Mouse (Mus musculus) frontal cortex, postnatal 14 days (tissue): ENCODE data around the gene Rnf114.

Experiments used
- DNase-seq, 2 experiments: peaks; one replicate each; pipeline ENCODE4 v3.0.0; 2022; ENCODE audit warnings: low spot score in 2 of 2

Rnf114 gene

DNA sequence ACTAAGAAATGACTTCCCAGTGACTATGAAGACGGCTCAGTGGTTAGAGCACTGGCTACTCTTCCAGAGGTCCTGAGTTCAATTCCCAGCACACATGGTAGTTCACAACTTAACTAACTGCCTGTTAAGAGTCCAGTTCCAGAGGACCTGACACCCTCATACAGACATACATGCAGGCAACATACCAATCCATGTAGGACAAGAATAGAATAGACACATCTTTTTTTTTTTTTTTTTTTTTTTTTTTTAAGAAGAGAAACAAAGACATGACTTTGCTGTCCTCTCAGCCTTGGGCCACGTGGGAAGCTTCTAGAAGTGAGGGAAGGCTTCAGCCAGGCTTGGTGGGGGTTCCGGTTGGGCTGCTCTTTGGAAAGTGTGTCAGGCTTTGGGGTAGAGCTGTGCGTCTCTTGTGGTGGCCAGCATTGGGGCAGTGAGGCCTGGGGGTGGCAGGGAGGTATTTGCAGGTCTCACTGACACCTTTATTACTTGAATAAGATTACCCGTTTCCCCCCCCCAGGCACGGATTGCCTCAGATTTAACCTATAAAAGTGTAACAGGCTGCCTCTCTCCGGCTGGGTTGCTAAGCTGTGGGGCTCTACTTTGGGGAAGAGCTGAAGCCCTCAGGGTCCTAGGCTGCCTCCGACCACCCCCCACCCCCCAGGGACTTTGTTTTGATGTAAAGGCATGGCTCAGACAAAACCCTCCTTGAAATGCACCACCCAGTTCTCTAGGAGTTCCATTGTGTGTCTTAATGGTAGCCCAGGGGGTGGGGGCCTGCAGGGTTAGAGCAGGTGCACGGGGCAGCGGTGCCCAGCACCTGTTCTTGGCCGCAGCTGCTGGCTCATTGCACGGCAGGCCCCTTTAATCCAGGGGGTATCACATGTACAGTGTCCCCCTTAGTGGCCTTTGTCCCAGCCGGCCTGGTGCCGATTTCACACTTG lies 47.4 kb downstream of the Rnf114 start:
- DNase-seq: no peak

DNA sequence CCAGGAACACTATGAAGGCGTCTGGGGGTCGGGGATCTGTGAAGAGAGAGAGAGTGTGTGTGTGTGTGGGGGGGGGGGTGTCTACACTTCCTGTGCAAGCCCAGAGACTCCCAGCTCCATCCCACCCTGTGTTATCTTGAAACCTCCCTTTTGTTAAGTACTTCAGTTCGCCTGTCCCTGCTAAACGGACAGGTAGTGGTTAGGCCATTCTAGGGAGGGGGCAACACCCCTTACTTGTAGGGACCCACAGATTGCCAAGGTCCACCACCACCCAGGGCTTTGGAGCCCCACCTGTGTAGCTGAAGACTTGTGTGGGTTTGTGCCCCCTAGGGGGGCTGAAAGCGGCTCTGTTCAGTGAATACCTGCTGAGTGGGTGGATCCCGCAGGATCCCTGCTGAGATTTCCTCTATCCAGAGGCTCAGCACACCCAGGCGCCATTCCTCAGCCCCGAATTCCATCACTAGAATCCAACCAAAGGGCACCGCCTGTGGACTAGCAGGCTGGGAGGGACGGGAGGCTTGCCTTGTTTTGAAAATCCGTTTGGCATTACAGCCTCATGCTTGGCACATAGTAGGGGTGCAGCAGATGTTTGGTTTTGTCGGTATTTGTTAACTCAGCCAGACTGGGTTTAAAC lies 48.1 kb downstream of the Rnf114 start:
- no peak for DNase-seq

DNA sequence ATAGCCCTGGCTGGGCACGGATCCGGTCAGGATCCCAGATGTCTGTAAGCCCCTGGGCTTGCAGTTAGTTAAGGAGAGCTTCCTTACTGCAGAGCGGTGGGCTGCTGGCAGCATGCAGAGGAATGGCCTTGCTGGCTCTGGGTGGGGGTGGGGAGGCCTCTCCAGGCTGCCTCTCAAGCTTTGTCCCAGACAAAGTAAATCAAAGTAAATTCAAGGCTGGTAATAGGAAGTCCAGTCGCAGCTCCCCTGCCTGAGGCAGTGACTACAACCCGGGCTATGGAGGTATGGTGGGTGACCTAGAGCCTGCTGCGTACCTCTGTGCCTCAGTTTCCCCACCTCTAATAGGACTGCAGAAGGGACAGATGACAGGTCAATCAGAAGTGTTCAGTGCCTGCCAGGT lies 48.9 kb downstream of the Rnf114 start:
- DNase-seq: no peak

DNA sequence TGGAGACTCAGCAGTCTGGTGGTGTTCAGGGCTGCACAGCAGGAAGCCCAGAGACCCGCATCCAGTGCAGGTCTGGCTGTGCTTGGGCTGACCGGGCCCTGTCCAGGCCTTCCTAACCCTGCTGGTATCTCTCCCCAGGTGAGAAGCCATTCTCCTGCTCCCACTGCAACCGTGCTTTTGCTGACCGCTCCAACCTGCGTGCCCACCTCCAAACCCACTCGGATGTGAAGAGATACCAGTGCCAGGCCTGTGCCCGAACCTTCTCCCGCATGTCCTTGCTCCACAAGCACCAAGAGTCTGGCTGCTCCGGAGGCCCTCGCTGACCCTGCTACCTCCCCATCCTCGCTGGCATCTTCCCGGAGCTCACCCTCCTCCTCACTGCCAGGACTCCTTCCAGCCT lies 49.3 kb downstream of the Rnf114 start:
- DNase-seq: no peak

DNA sequence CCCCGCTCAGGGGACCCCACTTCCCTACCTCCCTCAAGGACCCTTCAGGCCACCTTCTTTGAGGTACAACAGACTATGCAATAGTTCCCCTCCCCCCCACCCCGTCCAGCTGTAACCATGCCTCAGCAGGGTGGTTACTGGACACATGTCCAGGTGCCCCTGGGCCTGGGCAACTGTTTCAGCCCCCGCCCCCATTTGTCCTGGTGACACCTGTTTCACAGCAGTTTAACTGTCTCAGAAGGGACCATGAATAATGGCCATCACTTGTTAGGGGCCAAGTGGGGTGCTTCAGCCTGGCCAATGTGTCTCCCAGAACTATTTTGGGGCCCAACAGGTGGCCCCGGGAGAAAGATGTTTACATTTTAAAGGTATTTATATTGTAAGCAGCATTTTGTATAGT lies 49.9 kb downstream of the Rnf114 start:
- no peak for DNase-seq

DNA sequence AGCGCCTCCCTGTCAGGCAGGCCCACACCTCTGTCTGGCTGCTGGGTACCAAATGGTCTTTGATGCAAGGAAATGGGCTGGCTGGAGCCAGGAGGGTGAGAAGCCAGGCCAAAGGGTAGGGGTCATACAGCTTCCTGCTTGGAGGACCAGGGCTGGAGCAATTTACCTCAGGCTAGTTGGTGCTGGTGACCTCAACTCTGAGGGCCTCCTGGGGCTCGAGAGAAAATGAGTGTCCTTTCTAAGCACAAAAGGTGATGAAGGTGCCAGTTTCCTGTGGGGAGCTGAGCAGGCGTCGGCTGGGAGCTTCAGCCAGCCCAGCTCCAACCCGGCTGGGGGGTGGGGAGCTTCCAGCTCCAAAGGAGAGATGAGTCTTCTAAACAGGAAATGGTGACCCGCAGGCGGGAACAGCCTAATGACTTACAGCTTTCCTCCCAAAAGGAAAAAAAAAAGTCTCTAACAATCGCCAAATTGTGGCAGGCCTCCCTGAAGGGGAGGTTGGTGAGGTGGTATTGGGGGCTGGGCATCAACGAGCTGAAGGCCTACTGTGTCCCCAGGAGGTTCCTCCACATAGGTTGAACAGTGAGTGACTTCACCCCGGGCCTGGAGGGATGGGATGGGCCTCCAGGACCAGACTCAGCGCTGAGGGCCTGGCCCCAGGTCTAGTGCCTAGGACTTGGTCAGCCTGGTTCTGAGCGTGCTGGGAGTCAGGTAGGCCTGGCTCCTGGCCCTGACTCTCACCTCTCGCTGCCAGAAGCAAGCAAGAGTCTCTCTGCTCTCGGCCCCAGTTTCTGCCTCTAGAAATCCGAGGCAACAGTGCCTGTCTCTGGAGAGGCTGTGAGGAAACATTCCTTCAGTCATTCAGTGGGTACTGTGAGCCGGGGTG lies 50.9 kb downstream of the Rnf114 start:
- no peak for DNase-seq

DNA sequence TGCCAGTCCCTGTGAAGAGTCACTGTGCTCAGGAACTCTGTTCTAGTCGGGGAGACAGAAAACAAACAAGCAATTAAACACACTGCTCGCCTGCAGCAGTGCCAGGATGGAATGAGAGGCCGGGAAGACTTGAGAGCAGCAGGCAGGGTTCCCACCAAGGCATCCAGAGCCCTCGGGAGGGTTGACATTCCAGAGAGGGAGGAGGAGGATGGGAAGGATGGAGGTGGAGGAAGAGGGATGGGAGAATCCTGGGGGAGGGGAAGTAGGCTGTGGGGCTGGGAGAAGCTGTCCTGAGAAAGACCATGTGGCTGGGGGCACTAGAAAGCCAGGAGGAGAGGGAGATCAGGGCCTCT lies 51.5 kb downstream of the Rnf114 start:
- no peak for DNase-seq

DNA sequence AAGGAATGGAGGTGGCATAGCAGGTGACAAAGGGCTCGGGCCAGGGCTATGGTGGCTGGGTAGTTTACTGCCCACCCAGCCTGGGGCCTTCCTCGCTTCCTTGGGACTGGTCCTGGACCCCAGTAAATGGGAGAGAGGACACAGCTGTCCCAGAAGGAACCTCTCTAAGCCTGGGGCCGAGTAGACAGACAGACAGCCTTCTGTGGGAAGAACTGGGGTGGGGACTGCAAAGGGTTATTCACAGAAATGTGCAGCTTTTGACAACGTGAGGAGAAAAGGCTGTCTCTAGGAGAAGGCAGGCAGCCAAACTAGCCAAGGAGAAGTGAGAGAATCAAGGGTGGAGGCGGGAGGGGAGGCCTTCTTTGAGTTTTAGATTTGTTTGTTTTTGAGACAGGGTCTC lies 52.0 kb downstream of the Rnf114 start:
- no peak for DNase-seq

DNA sequence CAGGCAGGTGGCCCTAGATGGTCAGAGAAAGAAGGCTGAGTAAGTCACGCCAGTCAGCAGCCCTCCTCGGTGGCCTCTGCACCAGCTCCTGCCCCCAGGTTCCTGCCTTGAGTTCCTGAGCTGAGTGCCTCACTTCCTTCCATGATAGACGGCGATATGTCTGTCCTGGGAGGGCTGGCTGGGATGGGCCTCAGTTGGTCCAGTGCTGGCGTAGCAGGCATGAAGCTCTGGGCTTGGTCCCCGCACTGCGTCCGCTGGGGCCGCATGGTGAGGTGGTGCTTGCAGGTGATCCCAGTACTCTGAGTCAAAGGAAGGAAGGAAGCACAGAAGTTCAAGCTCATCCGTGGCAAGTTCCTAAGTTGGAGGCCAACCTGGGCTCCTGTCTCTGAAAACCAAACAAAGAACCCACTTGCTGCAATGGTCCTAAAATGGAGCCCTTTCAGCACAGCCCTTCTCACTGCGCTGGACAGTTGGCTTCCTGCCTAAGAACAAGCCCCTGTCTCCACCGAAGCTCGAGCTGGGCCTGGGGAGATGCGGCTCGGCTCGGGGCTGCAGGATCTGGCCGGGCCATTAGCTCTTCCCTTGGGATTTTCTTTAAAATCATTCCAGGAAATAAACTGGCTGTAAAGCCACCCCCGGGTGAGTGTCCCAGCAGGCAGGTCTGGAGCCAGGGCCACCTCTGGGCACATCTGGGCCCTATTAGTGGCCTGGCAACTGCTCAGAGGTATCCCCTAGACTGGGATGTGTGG lies 54.2 kb downstream of the Rnf114 start:
- DNase-seq: no peak

DNA sequence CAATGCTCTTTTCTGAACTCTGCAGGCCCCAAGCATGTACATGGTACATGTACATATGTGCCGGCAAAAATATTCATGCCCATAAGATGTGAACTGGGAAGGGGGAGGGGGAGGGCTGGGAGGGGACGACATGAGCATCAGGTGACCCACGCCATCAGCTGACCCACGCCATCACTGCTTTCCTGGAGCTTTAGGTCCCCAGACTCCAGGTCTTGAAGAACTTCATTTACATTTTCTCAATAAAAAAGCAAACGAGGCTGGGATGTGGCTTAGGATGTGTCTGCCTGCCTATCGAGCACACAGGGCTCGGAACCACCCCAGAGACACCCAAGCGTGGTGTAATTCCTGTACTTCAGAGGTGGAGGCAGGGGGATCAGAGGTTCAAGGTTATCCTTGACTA lies 55.0 kb downstream of the Rnf114 start:
- DNase-seq: no peak

DNA sequence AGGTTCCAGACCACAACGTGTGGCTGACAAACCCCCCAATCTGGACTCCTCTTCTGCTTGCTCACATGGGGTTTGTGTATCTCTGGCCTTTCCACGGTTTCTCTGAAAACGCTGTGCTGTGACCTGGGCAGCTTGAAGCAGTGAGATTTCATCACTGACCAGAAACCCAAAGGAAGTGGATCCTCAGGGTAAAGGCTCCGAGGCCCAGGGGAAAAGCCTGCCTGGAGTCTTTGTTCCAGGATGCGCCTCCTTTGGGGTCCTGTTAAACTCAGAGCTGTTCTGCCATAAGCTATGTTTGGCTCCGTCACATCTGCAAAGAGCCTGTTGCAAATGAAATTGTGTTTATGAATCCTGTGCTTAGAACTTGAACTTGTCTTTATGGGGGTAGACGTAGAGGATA lies 56.5 kb downstream of the Rnf114 start:
- no peak for DNase-seq

DNA sequence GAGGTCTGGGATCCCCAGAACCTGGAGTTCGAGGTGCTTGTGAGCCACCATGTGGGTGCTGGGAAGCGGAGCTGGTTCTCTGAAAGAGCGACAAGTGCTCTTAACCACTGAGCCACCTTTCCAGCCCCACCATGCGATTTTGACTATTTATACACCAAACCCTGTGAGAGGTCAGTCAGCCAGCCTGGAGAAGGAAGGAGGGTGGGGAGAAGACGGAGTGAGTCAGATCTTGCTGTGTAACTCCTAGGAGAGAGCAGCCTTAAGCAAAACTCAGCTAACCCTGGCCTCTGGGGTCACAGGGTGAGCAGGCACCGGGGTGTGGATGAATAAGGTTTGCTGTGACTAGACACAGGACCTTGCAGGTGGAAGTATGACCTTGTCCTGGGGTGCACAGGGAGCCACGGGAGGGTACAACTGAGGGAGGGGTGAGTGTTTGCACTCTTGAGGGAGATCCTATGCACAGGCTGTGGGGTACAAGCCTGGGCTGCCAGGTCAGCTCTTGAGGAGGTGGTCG lies 58.0 kb downstream of the Rnf114 start:
- no peak for DNase-seq

DNA sequence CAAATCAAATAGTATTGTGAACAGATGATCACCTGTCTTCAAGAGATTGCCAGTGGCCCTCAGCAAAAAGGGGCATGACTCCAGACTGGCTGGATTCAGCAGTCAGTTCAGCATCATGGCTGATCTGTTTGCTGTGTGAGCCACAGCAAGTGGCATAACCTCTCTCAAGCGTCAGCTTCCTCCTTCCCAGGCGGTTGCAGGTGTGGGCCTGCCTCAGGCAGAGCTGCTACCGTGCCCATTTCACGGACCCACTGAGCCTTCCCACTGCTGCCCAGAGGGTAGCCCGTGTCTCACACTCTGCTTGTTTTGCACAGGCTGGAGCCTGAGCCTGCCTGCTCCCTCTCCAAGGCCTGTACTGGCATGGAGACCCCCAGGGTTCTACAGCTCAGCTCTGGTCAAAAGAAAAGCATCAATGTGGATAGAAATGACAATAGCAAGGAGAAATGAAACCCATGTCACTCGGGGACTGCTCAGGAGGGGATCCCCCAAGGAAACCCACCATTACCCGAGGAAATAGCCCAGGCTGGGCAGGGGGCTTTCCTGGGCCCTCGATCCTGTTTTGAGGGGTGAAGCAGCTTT lies 59.0 kb downstream of the Rnf114 start:
- no peak for DNase-seq

DNA sequence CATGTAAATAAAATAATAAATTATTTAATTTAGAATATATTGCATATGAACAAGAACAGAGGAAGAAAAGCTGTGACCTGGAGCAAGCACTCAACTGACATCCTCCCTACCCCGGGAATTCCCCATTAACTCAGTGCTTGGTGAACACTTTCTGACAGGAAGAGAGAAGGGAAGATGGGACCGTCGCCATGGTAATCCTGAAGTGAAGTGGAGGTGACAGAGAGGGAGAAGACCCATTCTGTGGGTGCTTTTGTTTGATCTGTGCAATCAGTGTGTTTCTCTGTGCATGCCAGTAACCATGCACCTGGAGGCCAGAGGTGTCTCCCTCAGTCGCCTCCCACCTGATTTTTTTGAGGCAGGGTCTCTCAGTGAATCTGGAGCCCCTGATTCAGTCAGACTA lies 59.8 kb downstream of the Rnf114 start:
- DNase-seq: no peak

DNA sequence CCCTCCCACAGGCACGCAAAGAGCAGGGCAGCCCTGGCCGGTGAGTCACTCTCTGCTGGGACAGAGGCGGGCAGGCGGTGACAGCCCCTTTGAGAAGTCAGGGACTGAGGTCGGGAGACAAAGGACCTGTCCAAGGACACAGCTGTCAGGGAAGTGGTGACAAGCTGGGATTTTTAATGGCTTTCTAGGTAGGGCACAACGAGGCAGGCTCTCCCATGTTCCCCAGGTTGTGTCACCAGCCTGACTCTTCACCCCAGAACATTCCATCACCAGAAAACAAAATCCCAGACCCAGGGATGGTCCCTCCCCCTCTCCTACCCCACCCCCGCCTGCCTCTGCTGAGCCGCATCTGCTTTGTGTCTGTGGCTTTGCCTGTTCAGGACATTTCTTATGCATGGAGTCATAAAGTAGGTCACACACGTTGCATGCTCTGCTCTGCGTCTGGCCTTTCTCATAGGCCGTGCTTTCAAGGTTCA lies 60.5 kb downstream of the Rnf114 start:
- DNase-seq: no peak

DNA sequence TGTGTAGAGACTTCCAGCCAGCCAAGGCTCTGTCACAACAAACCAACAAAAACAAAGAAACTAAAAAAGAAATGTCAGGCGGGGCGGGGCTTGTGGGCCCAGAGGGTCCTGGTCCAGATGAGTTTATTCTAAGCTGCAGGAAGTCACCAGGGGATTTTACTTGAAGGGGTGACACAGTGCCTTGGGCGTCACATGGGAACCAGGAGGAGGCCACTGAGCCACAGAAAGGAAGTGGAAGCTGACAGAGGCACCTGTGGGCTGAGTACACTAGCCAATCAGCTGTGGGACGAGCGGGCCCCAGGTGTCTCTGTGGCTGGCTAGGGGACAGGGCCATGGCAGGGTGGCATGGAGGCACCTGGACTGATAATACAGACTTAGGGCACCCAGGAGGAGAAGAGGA lies 63.3 kb downstream of the Rnf114 start:
- DNase-seq: no peak

DNA sequence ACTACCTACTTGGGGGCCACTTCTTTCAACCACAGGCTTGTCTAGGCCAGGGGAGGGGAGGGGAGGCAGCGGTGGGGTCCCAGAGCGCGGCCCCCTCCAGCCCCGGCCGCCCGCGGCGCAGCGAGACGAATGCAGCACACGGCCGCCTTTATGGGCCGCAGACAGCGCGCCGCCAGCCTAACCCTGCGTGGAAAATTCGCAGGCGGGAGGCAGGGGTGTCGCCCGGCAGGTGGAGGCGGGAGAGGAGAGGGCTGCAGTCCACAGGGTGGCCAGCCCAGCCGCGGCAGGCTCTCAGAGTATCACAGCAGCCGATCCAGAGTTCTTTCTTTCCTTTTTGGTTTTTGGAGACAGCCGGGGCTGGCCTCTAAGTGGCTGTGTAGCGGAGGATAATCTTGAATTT lies 67.0 kb downstream of the Rnf114 start:
- DNase-seq: no peak

DNA sequence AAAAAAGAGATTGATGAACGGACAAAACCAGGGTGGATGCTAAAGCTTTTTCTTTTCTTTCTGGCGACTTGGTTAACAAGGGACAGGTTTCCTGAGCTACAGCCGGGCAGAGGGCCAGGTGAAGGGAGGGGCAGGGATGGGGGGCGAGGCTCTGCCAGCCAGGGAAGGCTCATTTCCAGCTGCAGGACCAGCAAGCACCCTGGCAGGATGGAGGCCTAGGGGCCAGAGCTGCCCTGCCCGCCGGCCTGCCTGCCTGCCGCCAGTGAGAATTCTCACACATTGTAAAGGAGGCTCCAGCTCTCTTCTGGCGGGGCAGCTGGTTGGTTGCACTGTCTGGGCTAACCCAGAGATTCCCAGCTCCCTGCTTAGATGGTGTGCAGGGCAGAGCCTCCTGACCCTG lies 69.7 kb downstream of the Rnf114 start:
- DNase-seq: no peak

DNA sequence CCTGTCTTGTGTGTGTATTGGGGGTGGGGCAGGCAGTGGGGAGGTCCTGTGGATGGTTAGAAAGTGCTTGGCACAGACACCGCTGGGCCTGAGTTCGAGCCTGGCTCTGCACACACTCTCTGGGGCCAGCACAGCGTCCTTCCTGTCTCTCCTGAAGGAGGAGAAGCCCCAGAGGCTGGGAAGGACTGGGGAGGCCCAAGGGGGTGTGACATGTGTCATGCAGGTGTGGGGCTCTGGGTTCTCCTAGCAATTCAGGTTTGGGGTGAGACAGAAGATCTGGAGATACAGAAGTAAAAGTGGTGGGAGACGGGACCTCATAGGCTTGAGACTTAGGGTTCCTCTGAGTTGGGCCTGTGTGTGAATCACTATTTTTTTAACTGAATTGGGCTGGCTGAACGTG lies 70.6 kb downstream of the Rnf114 start:
- no peak for DNase-seq

DNA sequence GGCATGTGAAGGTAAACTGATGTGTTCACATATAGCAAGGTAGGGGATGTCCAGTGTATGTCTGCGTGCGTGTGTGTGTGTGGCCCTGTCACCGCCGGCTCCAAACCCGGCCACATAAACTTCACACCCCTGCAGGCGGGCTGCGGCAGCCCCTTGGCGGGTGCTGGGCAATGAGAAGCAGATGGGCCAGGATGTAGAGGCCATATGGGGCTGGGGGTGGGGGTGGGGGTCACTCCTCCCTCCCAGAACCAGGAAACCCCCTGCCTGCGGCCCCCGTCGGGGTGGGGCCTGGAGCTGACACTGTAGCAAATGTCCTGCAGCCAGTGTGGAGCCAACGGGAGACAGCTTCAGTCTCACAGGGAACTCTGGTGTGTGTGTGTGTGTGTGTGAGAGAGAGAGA lies 71.3 kb downstream of the Rnf114 start:
- no peak for DNase-seq
